In the genomic region with DNA sequence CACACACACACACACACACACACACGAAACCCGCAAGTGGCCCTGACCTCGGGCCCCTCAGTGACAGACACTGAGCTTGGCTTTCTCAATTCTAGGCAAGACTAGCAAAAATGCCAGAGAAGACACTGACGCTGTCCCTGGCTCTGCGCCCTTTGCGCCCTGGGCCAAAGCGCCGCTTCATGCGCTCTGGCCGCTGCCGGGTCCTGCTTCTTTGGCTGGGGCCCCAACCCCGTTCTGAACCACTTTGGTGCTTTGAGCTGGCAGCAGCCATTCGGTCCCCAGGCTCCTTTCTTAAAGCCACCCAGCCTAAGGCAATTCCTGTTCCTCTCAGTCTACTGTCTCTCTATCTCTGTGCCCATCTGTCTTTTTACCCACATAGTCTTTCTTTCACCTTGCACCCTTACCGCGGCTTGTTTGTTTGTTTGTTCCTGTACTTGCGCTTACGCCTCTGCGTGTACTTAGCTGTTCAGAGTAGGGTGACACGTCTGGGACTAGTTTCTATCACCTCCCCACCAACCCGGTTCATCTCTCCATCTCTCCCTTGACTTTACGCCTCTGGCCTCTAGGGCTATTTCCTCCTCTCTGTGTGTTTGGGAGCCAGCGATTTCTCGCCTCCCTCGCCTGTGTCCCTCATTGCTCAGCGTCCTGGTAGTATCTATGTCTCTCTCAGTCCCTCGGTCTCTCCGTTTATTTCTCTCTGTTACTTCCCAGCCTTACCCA, we compare ENCODE assay signal across 14 mouse cellular contexts. TPM values are rescaled to one million over a fixed set of nuclear protein-coding genes. Genes with fewer than 3 reads are reported as not detected.
DNase-seq lines count a peak whose midpoint lies in the region; ATAC-seq and TF ChIP-seq lines count a peak whose summit lies in the region.
"Had no signal": no experiment of that assay in that cellular context is flagged by ENCODE, and none has a peak within 500 bp of the region (broad histone marks: within the 10 kb centered on the region; RNA-seq: fewer than 3 reads in every experiment).

No protein-coding gene starts in this region.

- H3K9me3 ChIP-seq in intestine, postnatal 0 days (ENCODE audit: control insufficient read depth) = no peaks in the 10 kb centered on the region
- no peaks in the 10 kb centered on the region for H3K9me3 ChIP-seq in intestine, embryonic 16.5 days (ENCODE audit: control insufficient read depth, low read length)
- H3K9me3 ChIP-seq in embryonic facial prominence, embryonic 10.5 days = no peaks in the 10 kb centered on the region
- no peaks in the 10 kb centered on the region for H3K9me3 ChIP-seq in hindbrain, embryonic 14.5 days (ENCODE audit: control insufficient read depth, low read length)
- no peaks in the 10 kb centered on the region for H3K9me3 ChIP-seq in midbrain, postnatal 0 days (ENCODE audit: low read length)
- H3K9me3 ChIP-seq: liver, embryonic 12.5 days had no signal

- H3K36me3 ChIP-seq in intestine, postnatal 0 days (ENCODE audit: control insufficient read depth, insufficient read depth) = no peaks in the 10 kb centered on the region
- no peaks in the 10 kb centered on the region for H3K36me3 ChIP-seq in intestine, embryonic 16.5 days (ENCODE audit: control insufficient read depth, insufficient read depth, low read length)
- no peaks in the 10 kb centered on the region for H3K36me3 ChIP-seq in embryonic facial prominence, embryonic 10.5 days (replicated peaks)
- peaks cover 15% of the 10 kb centered on the region for H3K36me3 ChIP-seq in hindbrain, embryonic 14.5 days (replicated peaks; ENCODE audit: control insufficient read depth, insufficient read depth)
- H3K36me3 ChIP-seq in midbrain, postnatal 0 days (ENCODE audit: insufficient read depth, low read length) = no peaks in the 10 kb centered on the region
- H3K36me3 ChIP-seq: liver, embryonic 12.5 days had no signal

- H3K9ac ChIP-seq in intestine, postnatal 0 days (ENCODE audit: low read depth, low read length) = no peak overlapping the region
- no peak overlapping the region for H3K9ac ChIP-seq in intestine, embryonic 16.5 days (ENCODE audit: low read depth, low read length)
- H3K9ac ChIP-seq in hindbrain, embryonic 14.5 days = peak overlapping the region; percentile 95
- peak overlapping the region; percentile 73 for H3K9ac ChIP-seq in midbrain, postnatal 0 days (replicated peaks; ENCODE audit: low read length, poor library complexity, severe bottlenecking)
- H3K9ac ChIP-seq: liver, embryonic 12.5 days had no signal

- TF ChIP-seq CTCF in intestine, postnatal 0 days (IDR thresholded peaks at IDR 0.05; ENCODE audit: low read depth) = no peak
- TF ChIP-seq CTCF in midbrain, postnatal 0 days (IDR thresholded peaks at IDR 0.05) = peak; percentile 6; the same call in 1 of the 2 replicates

- WGBS in intestine, postnatal 0 days = 3% methylated on average over 27 of the region's 27 CpGs
- 3% methylated on average over 27 of the region's 27 CpGs for WGBS in intestine, embryonic 16.5 days
- WGBS in embryonic facial prominence, embryonic 10.5 days = 6% methylated on average over 27 of the region's 27 CpGs
- WGBS in hindbrain, embryonic 14.5 days = 1% methylated on average over 27 of the region's 27 CpGs
- 6% methylated on average over 26 of the region's 27 CpGs for WGBS in midbrain, postnatal 0 days

- intact Hi-C loops in gastrocnemius, postnatal 14 days (cut with DNase I; ENCODE audit: low total_unique reads) = no loop called here

- 0 out of 2 replicates have a peak overlapping the region, but pooled peaks have one; percentile 39 for H3K4me3 ChIP-seq in intestine, postnatal 0 days (ENCODE audit: low read depth, low read length)
- H3K4me3 ChIP-seq in intestine, embryonic 16.5 days (ENCODE audit: low read length) = no peak overlapping the region
- 0 out of 2 replicates have a peak overlapping the region, but pooled peaks have one; percentile 28 for H3K4me3 ChIP-seq in embryonic facial prominence, embryonic 10.5 days
- peak overlapping the region; percentile 77 for H3K4me3 ChIP-seq in hindbrain, embryonic 14.5 days (replicated peaks; ENCODE audit: low read length)
- H3K4me3 ChIP-seq in midbrain, postnatal 0 days (ENCODE audit: low read depth, low read length) = peak overlapping the region; percentile 37

- ATAC-seq in intestine, postnatal 0 days = no peak
- no peak for ATAC-seq in intestine, embryonic 16.5 days
- no peak for ATAC-seq in hindbrain, embryonic 14.5 days (ENCODE audit: low FRiP score)
- no peak for ATAC-seq in midbrain, postnatal 0 days (ENCODE audit: low FRiP score)
- ATAC-seq: liver, embryonic 12.5 days had no signal

- DNase-seq in embryonic facial prominence, embryonic 10.5 days (ENCODE audit: low spot score) = peak; percentile 39
- no peak for DNase-seq in hindbrain, embryonic 14.5 days (ENCODE audit: low spot score)
- DNase-seq in midbrain, postnatal 0 days (ENCODE audit: low spot score) = peak; percentile 65
- DNase-seq in gastrocnemius, postnatal 14 days = no peak
- DNase-seq in frontal cortex, postnatal 10 days (ENCODE audit: low spot score in 2 of 2) = no peak
- no peak for DNase-seq in urinary bladder, adult 2 months (ENCODE audit: low spot score)
- DNase-seq: thymus, postnatal 36 days had no signal

- peaks cover 76% of the 10 kb centered on the region for H3K27me3 ChIP-seq in intestine, postnatal 0 days (replicated peaks; ENCODE audit: control insufficient read depth, insufficient read depth, low read length)
- peaks cover 68% of the 10 kb centered on the region for H3K27me3 ChIP-seq in intestine, embryonic 16.5 days (replicated peaks; ENCODE audit: control insufficient read depth, insufficient read depth, low read length)
- H3K27me3 ChIP-seq in embryonic facial prominence, embryonic 10.5 days (replicated peaks; ENCODE audit: low read depth, poor library complexity, severe bottlenecking) = peaks cover 93% of the 10 kb centered on the region
- H3K27me3 ChIP-seq in hindbrain, embryonic 14.5 days (ENCODE audit: control insufficient read depth, insufficient read depth, low read length) = peaks cover 57% of the 10 kb centered on the region
- H3K27me3 ChIP-seq in midbrain, postnatal 0 days (ENCODE audit: insufficient read depth, low read length) = peaks cover 21% of the 10 kb centered on the region

- H3K4me1 ChIP-seq in intestine, postnatal 0 days (replicated peaks; ENCODE audit: control insufficient read depth, insufficient read depth, low read length) = no peaks in the 10 kb centered on the region
- peaks cover 18% of the 10 kb centered on the region for H3K4me1 ChIP-seq in intestine, embryonic 16.5 days (ENCODE audit: control insufficient read depth, insufficient read depth, low read length)
- peaks cover 46% of the 10 kb centered on the region for H3K4me1 ChIP-seq in embryonic facial prominence, embryonic 10.5 days
- H3K4me1 ChIP-seq in hindbrain, embryonic 14.5 days (replicated peaks; ENCODE audit: control insufficient read depth, insufficient read depth, low read length) = peaks cover 6% of the 10 kb centered on the region; the same call in 1 of the 2 replicates
- H3K4me1 ChIP-seq in midbrain, postnatal 0 days (ENCODE audit: insufficient read depth, low read length) = no peaks in the 10 kb centered on the region; the same call in 1 of the 2 replicates

- no peak overlapping the region for H3K27ac ChIP-seq in intestine, postnatal 0 days (ENCODE audit: low read depth, low read length)
- H3K27ac ChIP-seq in intestine, embryonic 16.5 days (ENCODE audit: low read length) = no peak overlapping the region
- H3K27ac ChIP-seq in embryonic facial prominence, embryonic 10.5 days (replicated peaks) = no peak overlapping the region
- H3K27ac ChIP-seq in hindbrain, embryonic 14.5 days = peak overlapping the region; percentile 95
- peak overlapping the region; percentile 80 for H3K27ac ChIP-seq in midbrain, postnatal 0 days (ENCODE audit: low read depth, low read length)
- H3K27ac ChIP-seq: liver, embryonic 12.5 days had no signal

- H3K4me2 ChIP-seq in intestine, postnatal 0 days (replicated peaks; ENCODE audit: low read depth) = no peak overlapping the region
- no peak overlapping the region for H3K4me2 ChIP-seq in intestine, embryonic 16.5 days (ENCODE audit: low read depth, low read length)
- peak overlapping the region; percentile 71 for H3K4me2 ChIP-seq in hindbrain, embryonic 14.5 days (replicated peaks)
- H3K4me2 ChIP-seq in midbrain, postnatal 0 days (ENCODE audit: low read depth, low read length, poor library complexity, severe bottlenecking) = peak overlapping the region; percentile 54

RNA-seq across cellular contexts. Expression of gene Lhx5, which starts 7.7 kb away (rescaled TPM):
- polyA plus RNA-seq in intestine, postnatal 0 days (2015; fragmentation: Nextera tagmentation; extraction: Ambion mirVana) = 0.04 TPM in 1 of 2 replicates, not detected in the other
- polyA plus RNA-seq in intestine, embryonic 16.5 days (2015; fragmentation: Nextera tagmentation; extraction: Ambion mirVana) = not detected in 2 replicates
- 3.1 and 4.7 TPM in 2 replicates for polyA plus RNA-seq in embryonic facial prominence, embryonic 10.5 days (2016; fragmentation: Nextera tagmentation; extraction: Ambion mirVana)
- polyA plus RNA-seq in hindbrain, embryonic 14.5 days (2014; fragmentation: Nextera tagmentation; extraction: Ambion mirVana) = 20.4 and 23.1 TPM in 2 replicates
- total RNA-seq in midbrain, postnatal 0 days (2014; rRNA removed) = 27.0 and 30.3 TPM in 2 replicates
- polyA plus RNA-seq in midbrain, postnatal 0 days (2015; fragmentation: Nextera tagmentation; extraction: Ambion mirVana) = 13.9 and 14.7 TPM in 2 replicates
- not detected for total RNA-seq in gastrocnemius, postnatal 14 days (2021)
- not detected in 2 replicates for polyA plus RNA-seq in urinary bladder, adult 2 months (2012; rRNA removed)
- total RNA-seq: adrenal gland, postnatal 10 days had no signal
- polyA plus RNA-seq: liver, embryonic 12.5 days had no signal

RNA-seq across cellular contexts. Expression of gene Sdsl, which starts 33.5 kb away (rescaled TPM):
- polyA plus RNA-seq in intestine, postnatal 0 days (2015; fragmentation: Nextera tagmentation; extraction: Ambion mirVana) = 21.2 and 21.5 TPM in 2 replicates
- polyA plus RNA-seq in intestine, embryonic 16.5 days (2015; fragmentation: Nextera tagmentation; extraction: Ambion mirVana) = 19.9 and 20.2 TPM in 2 replicates
- 6.2 and 7.1 TPM in 2 replicates for polyA plus RNA-seq in embryonic facial prominence, embryonic 10.5 days (2016; fragmentation: Nextera tagmentation; extraction: Ambion mirVana)
- polyA plus RNA-seq in hindbrain, embryonic 14.5 days (2014; fragmentation: Nextera tagmentation; extraction: Ambion mirVana) = 6.1 and 7.7 TPM in 2 replicates
- 3.4 and 4.4 TPM in 2 replicates for total RNA-seq in midbrain, postnatal 0 days (2014; rRNA removed)
- polyA plus RNA-seq in midbrain, postnatal 0 days (2015; fragmentation: Nextera tagmentation; extraction: Ambion mirVana) = 5.8 and 6.0 TPM in 2 replicates
- total RNA-seq in gastrocnemius, postnatal 14 days (2021) = under 1 TPM; 0.40 to 0.55 TPM
- polyA plus RNA-seq in urinary bladder, adult 2 months (2012; rRNA removed) = 7.4 and 8.4 TPM in 2 replicates

RNA-seq across cellular contexts. Expression of gene Sds, which starts 37.2 kb away (rescaled TPM):
- not detected in 2 replicates for polyA plus RNA-seq in intestine, postnatal 0 days (2015; fragmentation: Nextera tagmentation; extraction: Ambion mirVana)
- 0.18 and 0.37 TPM in 2 replicates for polyA plus RNA-seq in intestine, embryonic 16.5 days (2015; fragmentation: Nextera tagmentation; extraction: Ambion mirVana)
- polyA plus RNA-seq in embryonic facial prominence, embryonic 10.5 days (2016; fragmentation: Nextera tagmentation; extraction: Ambion mirVana) = not detected in 2 replicates
- polyA plus RNA-seq in hindbrain, embryonic 14.5 days (2014; fragmentation: Nextera tagmentation; extraction: Ambion mirVana) = not detected in 2 replicates
- total RNA-seq in midbrain, postnatal 0 days (2014; rRNA removed) = not detected in 2 replicates
- polyA plus RNA-seq in midbrain, postnatal 0 days (2015; fragmentation: Nextera tagmentation; extraction: Ambion mirVana) = 0.17 and 0.23 TPM in 2 replicates
- not detected for total RNA-seq in gastrocnemius, postnatal 14 days (2021)
- not detected in 2 replicates for polyA plus RNA-seq in urinary bladder, adult 2 months (2012; rRNA removed)
- polyA plus RNA-seq: embryonic facial prominence, embryonic 11.5 days; heart, embryonic 11.5 days; liver, embryonic 12.5 days; small intestine, adult 2 months had no signal

Comparison
In these comparisons a context has a peak if more than half of its experiments do, and no peak if none do; other contexts are left out.
1. H3K27ac ChIP-seq: peak in hindbrain, embryonic 14.5 days (single experiment) and midbrain, postnatal 0 days (single experiment); none in intestine, postnatal 0 days (single experiment), intestine, embryonic 16.5 days (single experiment) and embryonic facial prominence, embryonic 10.5 days (single experiment).
2. H3K4me2 ChIP-seq: peak in hindbrain, embryonic 14.5 days (single experiment) and midbrain, postnatal 0 days (single experiment); none in intestine, postnatal 0 days (single experiment) and intestine, embryonic 16.5 days (single experiment).
3. H3K9ac ChIP-seq: peak in hindbrain, embryonic 14.5 days (single experiment) and midbrain, postnatal 0 days (single experiment); none in intestine, postnatal 0 days (single experiment) and intestine, embryonic 16.5 days (single experiment).
4. DNase-seq: peak in embryonic facial prominence, embryonic 10.5 days (single experiment) and midbrain, postnatal 0 days (single experiment); none in hindbrain, embryonic 14.5 days (single experiment), gastrocnemius, postnatal 14 days (single experiment), frontal cortex, postnatal 10 days (0 of 2) and urinary bladder, adult 2 months (single experiment).